Comparison of ENCODE assay signal across 12 mouse cellular contexts in the genomic region with DNA sequence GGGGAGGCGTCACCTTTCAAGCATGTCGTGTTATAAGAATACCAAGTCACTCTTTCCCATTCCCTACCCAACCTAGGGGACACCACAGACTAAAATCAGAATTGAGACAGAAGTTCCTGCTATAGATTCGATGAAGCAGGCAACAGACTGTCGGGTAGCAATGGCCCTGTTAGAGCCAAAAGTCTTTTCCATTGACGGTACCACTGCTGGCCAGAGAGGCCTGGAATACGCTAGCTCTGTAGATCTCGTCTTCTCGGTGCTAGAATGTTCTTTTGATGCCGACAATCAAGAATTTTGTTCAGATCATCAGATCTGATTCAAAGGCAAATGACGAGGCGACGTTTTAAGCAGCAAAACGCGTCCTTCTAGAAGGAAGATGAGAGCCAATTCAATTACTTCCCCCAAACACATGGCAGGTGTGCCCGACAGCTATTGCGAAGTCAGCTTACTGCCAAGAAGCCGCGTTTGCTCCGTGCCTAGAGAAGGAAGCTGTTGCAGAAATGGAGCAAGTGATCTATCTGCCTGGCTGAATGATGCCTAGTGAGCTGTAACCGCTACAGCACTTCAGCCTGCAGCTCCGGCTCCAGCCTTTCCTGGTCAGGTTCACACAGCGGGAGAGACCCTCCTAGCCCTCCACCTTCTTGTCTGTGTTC.
DNase-seq lines count a peak whose midpoint lies in the region; ATAC-seq and TF ChIP-seq lines count a peak whose summit lies in the region.
"Had no signal": no experiment of that assay in that cellular context is flagged by ENCODE, and none has a peak within 500 bp of the region (broad histone marks: within the 10 kb centered on the region; RNA-seq: fewer than 3 reads in every experiment).

No protein-coding gene starts in this region.

- WGBS in kidney, postnatal 0 days = 77% methylated on average over 22 of the region's 22 CpGs
- WGBS in stomach, postnatal 0 days = 89% methylated on average over 22 of the region's 22 CpGs

- no peaks in the 10 kb centered on the region for H3K9me3 ChIP-seq in kidney, postnatal 0 days (replicated peaks; ENCODE audit: low read length)
- H3K9me3 ChIP-seq in stomach, postnatal 0 days (ENCODE audit: control insufficient read depth, low read length) = no peaks in the 10 kb centered on the region
- H3K9me3 ChIP-seq: liver, embryonic 13.5 days had no signal

- TF ChIP-seq CTCF in kidney, postnatal 0 days (IDR thresholded peaks at IDR 0.05; ENCODE audit: low read depth) = no peak
- TF ChIP-seq CTCF in stomach, postnatal 0 days (IDR thresholded peaks at IDR 0.05; ENCODE audit: low read depth) = no peak

- H3K4me3 ChIP-seq in kidney, postnatal 0 days (replicated peaks; ENCODE audit: low read depth, low read length) = no peak overlapping the region
- no peak overlapping the region for H3K4me3 ChIP-seq in stomach, postnatal 0 days (ENCODE audit: low read depth, low read length)
- H3K4me3 ChIP-seq: liver, embryonic 13.5 days had no signal

- no peak for ATAC-seq in kidney, postnatal 0 days (replicated peaks; ENCODE audit: low FRiP score, low read depth)
- ATAC-seq in common myeloid progenitor, adult 5-6 weeks (replicated peaks; ENCODE audit: low read depth, poor library complexity, severe bottlenecking) = peak; percentile 47; the same call in 1 of the 2 replicates
- no peak for ATAC-seq in stomach, postnatal 0 days (ENCODE audit: low FRiP score, low TSS enrichment)

- no peaks in the 10 kb centered on the region for H3K36me3 ChIP-seq in kidney, postnatal 0 days (ENCODE audit: insufficient read depth, low read length)
- H3K36me3 ChIP-seq in stomach, postnatal 0 days (ENCODE audit: control insufficient read depth, insufficient read depth, low read length) = no peaks in the 10 kb centered on the region
- H3K36me3 ChIP-seq: liver, embryonic 13.5 days had no signal

- TF ChIP-seq EP300 in stomach, postnatal 0 days (optimal IDR thresholded peaks at IDR 0.05) = no peak

- H3K9ac ChIP-seq in kidney, postnatal 0 days (ENCODE audit: low read depth, low read length) = no peak overlapping the region
- H3K9ac ChIP-seq in stomach, postnatal 0 days (ENCODE audit: low read length) = no peak overlapping the region
- H3K9ac ChIP-seq: liver, embryonic 13.5 days had no signal

- H3K4me2 ChIP-seq in kidney, postnatal 0 days (ENCODE audit: low read length) = no peak overlapping the region
- H3K4me2 ChIP-seq in stomach, postnatal 0 days (replicated peaks; ENCODE audit: low read depth) = no peak overlapping the region
- H3K4me2 ChIP-seq: liver, embryonic 13.5 days had no signal

- no peaks in the 10 kb centered on the region for H3K4me1 ChIP-seq in kidney, postnatal 0 days (replicated peaks; ENCODE audit: insufficient read depth, low read length)
- H3K4me1 ChIP-seq in stomach, postnatal 0 days (replicated peaks; ENCODE audit: control insufficient read depth, insufficient read depth) = no peaks in the 10 kb centered on the region
- H3K4me1 ChIP-seq: liver, embryonic 13.5 days had no signal

- H3K27me3 ChIP-seq in kidney, postnatal 0 days (ENCODE audit: insufficient read depth, low read length) = no peaks in the 10 kb centered on the region
- H3K27me3 ChIP-seq in stomach, postnatal 0 days (ENCODE audit: control insufficient read depth, insufficient read depth, low read length) = no peaks in the 10 kb centered on the region
- H3K27me3 ChIP-seq: liver, embryonic 13.5 days had no signal

- no peak overlapping the region for H3K27ac ChIP-seq in kidney, postnatal 0 days
- no peak overlapping the region for H3K27ac ChIP-seq in stomach, postnatal 0 days (replicated peaks)
- H3K27ac ChIP-seq: liver, embryonic 13.5 days had no signal

- peak; percentile 7 for DNase-seq in kidney, postnatal 0 days (ENCODE audit: low spot score)
- DNase-seq in kidney, postnatal 36 days = no peak
- peak; percentile 28 to 52 for DNase-seq in layer of hippocampus, postnatal 14 days (ENCODE audit: low spot score in 2 of 2)
- DNase-seq in right cerebral cortex, postnatal 25 days = peak; percentile 69
- DNase-seq in stomach, postnatal 0 days (ENCODE audit: low spot score) = no peak
- no peak for DNase-seq in adrenal gland, postnatal 4 days (ENCODE audit: low spot score in 2 of 2)
- no peak for DNase-seq in adrenal gland, postnatal 10 days
- DNase-seq: embryo, embryonic 11 days; gastrocnemius, postnatal 14 days; liver, embryonic 13.5 days; thymus, postnatal 36 days had no signal

Comparison
In these comparisons a context has a peak if more than half of its experiments do, and no peak if none do; other contexts are left out.
1. DNase-seq: peak in kidney, postnatal 0 days (single experiment), layer of hippocampus, postnatal 14 days (2 of 2) and right cerebral cortex, postnatal 25 days (single experiment); none in kidney, postnatal 36 days (0 of 2), stomach, postnatal 0 days (single experiment), adrenal gland, postnatal 4 days (0 of 2) and adrenal gland, postnatal 10 days (single experiment).